Mouse (Mus musculus): ENCODE data around the gene Rfx8. TPM values are rescaled to one million over a fixed set of nuclear protein-coding genes. Genes with fewer than 3 reads are reported as not detected.

Rfx8 gene
- total and polyA plus RNA-seq, 2 experiments from 2014 or later: 0.10 to 0.39 TPM

GRCm38 (mm10) chr1:39623729-39624128 is 97.1 kb downstream of the Rfx8 start:
- 50% methylated on average over 1 of the region's 1 CpGs for WGBS
- Histone ChIP-seq H3K4me1 (ENCODE audit: insufficient read depth, low read length) (no peaks in the 10 kb centered on the region), H3K36me3 (ENCODE audit: insufficient read depth, low read length) (no peaks in the 10 kb centered on the region), H3K27ac (no peak overlapping the region), H3K9ac (replicated peaks; ENCODE audit: low read length) (no peak overlapping the region), H3K27me3 (ENCODE audit: insufficient read depth, low read length) (no peaks in the 10 kb centered on the region), H3K9me3 (ENCODE audit: low read length) (no peaks in the 10 kb centered on the region), H3K4me3 (ENCODE audit: low read length) (no peak overlapping the region), H3K4me2 (ENCODE audit: low read depth, low read length) (no peak overlapping the region)
- DNase-seq (ENCODE audit: low spot score) (no peak), ATAC-seq (no peak)
- no peak for TF ChIP-seq CTCF (IDR thresholded peaks at IDR 0.05; ENCODE audit: low read depth)

DNA sequence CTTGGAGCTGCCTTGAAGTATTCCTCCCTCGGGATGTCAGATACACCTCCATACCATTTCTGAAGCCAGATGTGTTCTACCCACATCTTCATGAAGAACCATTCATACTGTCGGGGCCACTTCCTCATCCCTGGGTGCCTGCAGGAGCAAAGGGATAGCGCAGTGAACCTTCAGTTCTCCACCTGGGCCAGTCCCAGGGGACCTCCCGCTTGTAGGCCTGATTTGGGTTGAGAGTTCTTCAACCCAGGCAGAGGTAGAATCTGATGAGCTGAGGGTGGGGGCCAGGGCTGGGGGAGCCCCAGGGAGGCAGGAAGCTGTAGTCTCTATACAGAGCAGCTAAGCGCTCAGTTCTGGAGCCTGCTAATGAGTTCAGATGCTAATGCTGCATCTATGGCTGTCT is 97.7 kb downstream of the Rfx8 start:
- DNase-seq (ENCODE audit: low spot score) (no peak), ATAC-seq (no peak)
- Histone ChIP-seq H3K4me3 (ENCODE audit: low read length) (no peak overlapping the region), H3K4me1 (ENCODE audit: insufficient read depth, low read length) (no peaks in the 10 kb centered on the region), H3K27ac (no peak overlapping the region), H3K36me3 (ENCODE audit: insufficient read depth, low read length) (no peaks in the 10 kb centered on the region), H3K9ac (replicated peaks; ENCODE audit: low read length) (no peak overlapping the region), H3K4me2 (ENCODE audit: low read depth, low read length) (no peak overlapping the region), H3K27me3 (ENCODE audit: insufficient read depth, low read length) (no peaks in the 10 kb centered on the region), H3K9me3 (ENCODE audit: low read length) (no peaks in the 10 kb centered on the region)
- WGBS: 91% methylated on average over 5 of the region's 5 CpGs
- no peak for TF ChIP-seq CTCF (IDR thresholded peaks at IDR 0.05; ENCODE audit: low read depth)

GRCm38 (mm10) chr1:39618524-39618923 is 102.3 kb downstream of the Rfx8 start:
- no peak overlapping the region for H3K4me3 ChIP-seq (ENCODE audit: low read length)
- H3K4me2 ChIP-seq (ENCODE audit: low read depth, low read length): no peak overlapping the region
- 23% methylated on average over 8 of the region's 8 CpGs for WGBS
- no peak for DNase-seq (ENCODE audit: low spot score)
- ATAC-seq: no peak
- no peaks in the 10 kb centered on the region for H3K36me3 ChIP-seq (ENCODE audit: insufficient read depth, low read length)
- no peaks in the 10 kb centered on the region for H3K27me3 ChIP-seq (ENCODE audit: insufficient read depth, low read length)
- no peak overlapping the region for H3K9ac ChIP-seq (replicated peaks; ENCODE audit: low read length)
- H3K9me3 ChIP-seq (ENCODE audit: low read length): no peaks in the 10 kb centered on the region
- H3K4me1 ChIP-seq (ENCODE audit: insufficient read depth, low read length): no peaks in the 10 kb centered on the region
- H3K27ac ChIP-seq: no peak overlapping the region
- TF ChIP-seq CTCF (IDR thresholded peaks at IDR 0.05; ENCODE audit: low read depth): no peak

DNA sequence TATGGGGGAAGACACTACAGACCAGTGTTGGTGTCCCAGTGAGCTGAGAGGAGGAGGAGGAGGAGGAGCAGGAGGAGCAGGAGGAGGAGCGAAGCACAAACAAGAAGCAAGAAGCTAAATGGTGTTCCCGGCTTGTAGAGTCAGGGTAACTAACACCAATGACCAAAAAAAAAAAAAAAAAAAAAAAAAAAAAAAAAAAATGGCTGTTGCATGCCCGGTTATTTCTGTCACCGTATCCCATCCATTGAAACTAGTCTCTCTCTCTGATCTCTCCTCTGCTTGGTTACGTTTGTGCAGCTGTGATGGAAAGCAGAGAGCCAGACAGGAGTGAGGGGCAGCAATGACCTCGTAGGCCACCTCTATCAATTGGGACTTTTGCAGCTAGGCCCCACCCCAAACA is 105.3 kb downstream of the Rfx8 start:
- no peak overlapping the region for H3K4me2 ChIP-seq (ENCODE audit: low read depth, low read length)
- no peaks in the 10 kb centered on the region for H3K4me1 ChIP-seq (ENCODE audit: insufficient read depth, low read length)
- H3K27me3 ChIP-seq (ENCODE audit: insufficient read depth, low read length): no peaks in the 10 kb centered on the region
- H3K4me3 ChIP-seq (ENCODE audit: low read length): no peak overlapping the region
- WGBS: 88% methylated on average over 6 of the region's 6 CpGs
- no peak for ATAC-seq
- no peak for DNase-seq (ENCODE audit: low spot score)
- H3K9me3 ChIP-seq (ENCODE audit: low read length): no peaks in the 10 kb centered on the region
- no peak for TF ChIP-seq CTCF (IDR thresholded peaks at IDR 0.05; ENCODE audit: low read depth)
- no peak overlapping the region for H3K9ac ChIP-seq (replicated peaks; ENCODE audit: low read length)
- no peaks in the 10 kb centered on the region for H3K36me3 ChIP-seq (ENCODE audit: insufficient read depth, low read length)
- H3K27ac ChIP-seq: no peak overlapping the region

Other genes with a start within 250 kb of the Rfx8 start
- gene Tbc1d8, start 242.2 kb downstream of the Rfx8 start, total RNA-seq (2014; rRNA removed): 17.4 and 17.7 TPM in 2 replicates
- gene Tbc1d8, start 242.2 kb downstream of the Rfx8 start, polyA plus RNA-seq (2015; fragmentation: Nextera tagmentation; extraction: Ambion mirVana): 7.6 and 7.8 TPM in 2 replicates
- 26.4 and 31.7 TPM in 2 replicates for gene Cnot11, start 186.0 kb downstream of the Rfx8 start, total RNA-seq (2014; rRNA removed)
- gene Cnot11, start 186.0 kb downstream of the Rfx8 start, polyA plus RNA-seq (2015; fragmentation: Nextera tagmentation; extraction: Ambion mirVana): 12.3 and 12.7 TPM in 2 replicates
- 13.0 and 14.5 TPM in 2 replicates for gene Rnf149, start 143.6 kb downstream of the Rfx8 start, total RNA-seq (2014; rRNA removed)
- gene Rnf149, start 143.6 kb downstream of the Rfx8 start, polyA plus RNA-seq (2015; fragmentation: Nextera tagmentation; extraction: Ambion mirVana): 22.3 and 24.4 TPM in 2 replicates
- gene Creg2, start 69.5 kb downstream of the Rfx8 start, total RNA-seq (2014; rRNA removed): 17.6 and 20.2 TPM in 2 replicates
- 14.1 and 15.7 TPM in 2 replicates for gene Creg2, start 69.5 kb downstream of the Rfx8 start, polyA plus RNA-seq (2015; fragmentation: Nextera tagmentation; extraction: Ambion mirVana)
- not detected in 2 replicates for gene Gm3646, start 84.3 kb upstream of the Rfx8 start, total RNA-seq (2014; rRNA removed)
- gene Gm3646, start 84.3 kb upstream of the Rfx8 start, polyA plus RNA-seq (2015; fragmentation: Nextera tagmentation; extraction: Ambion mirVana): not detected in 2 replicates
- gene Map4k4, start 179.9 kb upstream of the Rfx8 start, total RNA-seq (2014; rRNA removed): 172 and 189 TPM in 2 replicates
- gene Map4k4, start 179.9 kb upstream of the Rfx8 start, polyA plus RNA-seq (2015; fragmentation: Nextera tagmentation; extraction: Ambion mirVana): 32.4 and 34.1 TPM in 2 replicates

Data from hindbrain, postnatal 0 days (tissue).